Mouse (Mus musculus) right cerebral cortex, postnatal 36 days (tissue): Measurements from ENCODE around the gene Olfr1447.

Experiments used
- DNase-seq, 2 experiments: peaks; one replicate each; pipeline ENCODE4 v3.0.0; 2022; ENCODE audit warnings: low spot score in 2 of 2, mixed read lengths in 1 of 2

The Olfr1447 gene

GRCm38 (mm10) chr19:12903643-12904042 is at the start of gene Olfr1447:
Olfr1447 (minus strand) TSS chr19:12903743.
- DNase-seq: no peak

- no peak for DNase-seq
Observed at GRCm38 (mm10) chr19:12949958-12950357, 46.4 kb upstream of the Olfr1447 start, which contains the start of gene Olfr1450. Olfr1450 (plus strand) TSS chr19:12950258.

GRCm38 (mm10) chr19:12930540-12930939 is 27.0 kb upstream of the Olfr1447 start, which contains the start of gene Olfr1449:
Olfr1449 (plus strand) TSS chr19:12930840.
- no peak for DNase-seq

DNA sequence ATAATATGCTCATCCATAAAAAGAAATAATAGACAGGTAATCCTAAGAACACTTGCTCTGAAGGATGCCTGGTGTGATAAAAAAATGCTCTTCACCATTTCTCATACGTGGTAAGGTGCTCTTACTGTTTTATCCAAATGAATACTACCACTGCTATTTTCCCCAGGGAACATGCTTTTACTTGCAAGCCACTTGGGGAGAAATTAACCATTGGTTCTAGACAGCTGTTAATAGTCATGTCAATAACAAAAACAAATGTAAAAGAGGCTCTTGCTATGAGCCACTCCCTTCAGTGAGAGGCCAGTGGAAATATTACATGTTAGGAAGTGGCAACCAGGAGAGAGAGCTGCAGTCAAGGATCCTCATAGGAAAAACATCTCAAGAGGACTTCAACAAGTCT is 20.8 kb upstream of the Olfr1447 start, which contains the start of gene Olfr1448:
Gene Olfr1448 (minus strand): TSS at position 101 of the 400 bp plus-strand sequence.
- DNase-seq: no peak

- no peak for DNase-seq
Observed at GRCm38 (mm10) chr19:12893424-12893823, 10.1 kb downstream of the Olfr1447 start, which contains the start of gene Olfr1446. Olfr1446 (minus strand) TSS chr19:12893524.

DNA sequence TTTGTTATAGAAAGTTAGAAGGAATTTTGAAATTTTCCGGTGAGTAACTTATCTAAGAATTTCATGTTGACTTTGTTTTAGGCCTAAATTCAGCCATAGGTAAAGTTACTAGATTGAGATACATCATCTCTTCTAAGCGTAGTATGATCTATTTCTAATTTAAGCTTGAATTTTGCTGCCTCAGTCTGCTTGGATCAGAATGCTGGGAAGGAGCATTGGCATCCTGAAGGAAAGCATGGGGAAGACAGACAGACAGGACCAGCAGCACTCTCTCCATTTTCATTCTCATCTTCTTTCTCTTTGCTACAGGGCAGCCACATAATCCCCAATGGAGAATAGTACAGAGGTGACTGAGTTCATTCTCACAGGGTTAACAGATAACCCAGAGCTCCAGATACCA is 20.0 kb downstream of the Olfr1447 start, which contains the start of gene Olfr1445:
Gene Olfr1445 (plus strand): TSS at position 301 of the 400 bp plus-strand sequence.
- no peak for DNase-seq

GRCm38 (mm10) chr19:12856983-12857382 is 46.6 kb downstream of the Olfr1447 start, which contains the start of gene Olfr1444:
Olfr1444 (plus strand) TSS chr19:12857283.
- no peak for DNase-seq
